Mouse (Mus musculus): ENCODE results near the gene Sys1. TPM values are rescaled to one million over a fixed set of nuclear protein-coding genes. Genes with fewer than 3 reads are reported as not detected.

The Sys1 gene
- polyA plus RNA-seq, 1 experiment: not detected

- Histone ChIP-seq H3K27ac (ENCODE audit: insufficient read depth, low read depth, low read length) (no peak overlapping the region), H3K4me3 (ENCODE audit: insufficient read depth, low read depth, low read length) (peak overlapping the region; percentile 84), H3K4me1 (ENCODE audit: control insufficient read depth, insufficient read depth, low read length) (peaks cover 5% of the 10 kb centered on the region; the same call in 1 of the 2 replicates)
- WGBS: 4% methylated on average over 21 of the region's 21 CpGs
- TF ChIP-seq POLR2A (IDR thresholded peaks at IDR 0.05; ENCODE audit: insufficient read depth, low read depth, low read length) (no peak), CTCF (IDR thresholded peaks at IDR 0.05; ENCODE audit: insufficient read depth, low read depth, low read length) (no peak)
These were observed 41.0 kb downstream of the Sys1 start for GRCm38 (mm10) chr2:164497691-164498268.

GRCm38 (mm10) chr2:164499317-164499716 is 42.6 kb downstream of the Sys1 start:
- 73% methylated on average over 5 of the region's 5 CpGs for WGBS
- Histone ChIP-seq H3K4me3 (ENCODE audit: insufficient read depth, low read depth, low read length) (no peak overlapping the region), H3K27ac (ENCODE audit: insufficient read depth, low read depth, low read length) (no peak overlapping the region), H3K4me1 (ENCODE audit: control insufficient read depth, insufficient read depth, low read length) (peaks cover 5% of the 10 kb centered on the region; the same call in 1 of the 2 replicates)
- TF ChIP-seq CTCF (IDR thresholded peaks at IDR 0.05; ENCODE audit: insufficient read depth, low read depth, low read length) (no peak), POLR2A (IDR thresholded peaks at IDR 0.05; ENCODE audit: insufficient read depth, low read depth, low read length) (no peak)

GRCm38 (mm10) chr2:164500511-164500910 is 43.7 kb downstream of the Sys1 start:
- Histone ChIP-seq H3K27ac (ENCODE audit: insufficient read depth, low read depth, low read length) (no peak overlapping the region), H3K4me3 (ENCODE audit: insufficient read depth, low read depth, low read length) (no peak overlapping the region), H3K4me1 (ENCODE audit: control insufficient read depth, insufficient read depth, low read length) (peaks cover 5% of the 10 kb centered on the region; the same call in 1 of the 2 replicates)
- WGBS: 73% methylated on average over 7 of the region's 7 CpGs
- no peak for TF ChIP-seq POLR2A (IDR thresholded peaks at IDR 0.05; ENCODE audit: insufficient read depth, low read depth, low read length)
- TF ChIP-seq CTCF (IDR thresholded peaks at IDR 0.05; ENCODE audit: insufficient read depth, low read depth, low read length): no peak

- TF ChIP-seq POLR2A (IDR thresholded peaks at IDR 0.05; ENCODE audit: insufficient read depth, low read depth, low read length) (no peak), CTCF (IDR thresholded peaks at IDR 0.05; ENCODE audit: insufficient read depth, low read depth, low read length) (no peak)
- no peak overlapping the region for H3K27ac ChIP-seq (ENCODE audit: insufficient read depth, low read depth, low read length)
- 98% methylated on average over 3 of the region's 3 CpGs for WGBS
- no peak overlapping the region for H3K4me3 ChIP-seq (ENCODE audit: insufficient read depth, low read depth, low read length)
- no peaks in the 10 kb centered on the region for H3K4me1 ChIP-seq (ENCODE audit: control insufficient read depth, insufficient read depth, low read length)
These were observed 48.2 kb downstream of the Sys1 start for GRCm38 (mm10) chr2:164504919-164505318.

- H3K27ac ChIP-seq (ENCODE audit: insufficient read depth, low read depth, low read length): no peak overlapping the region
- WGBS: 96% methylated on average over 4 of the region's 4 CpGs
- no peak for TF ChIP-seq CTCF (IDR thresholded peaks at IDR 0.05; ENCODE audit: insufficient read depth, low read depth, low read length)
- no peak for TF ChIP-seq POLR2A (IDR thresholded peaks at IDR 0.05; ENCODE audit: insufficient read depth, low read depth, low read length)
These were observed 49.0 kb downstream of the Sys1 start for GRCm38 (mm10) chr2:164505619-164506347.

GRCm38 (mm10) chr2:164507811-164508210 is 51.0 kb downstream of the Sys1 start:
- Histone ChIP-seq H3K4me1 (ENCODE audit: control insufficient read depth, insufficient read depth, low read length) (no peaks in the 10 kb centered on the region), H3K27ac (ENCODE audit: insufficient read depth, low read depth, low read length) (no peak overlapping the region), H3K4me3 (ENCODE audit: insufficient read depth, low read depth, low read length) (no peak overlapping the region)
- TF ChIP-seq CTCF (IDR thresholded peaks at IDR 0.05; ENCODE audit: insufficient read depth, low read depth, low read length): no peak
- TF ChIP-seq POLR2A (IDR thresholded peaks at IDR 0.05; ENCODE audit: insufficient read depth, low read depth, low read length): no peak
- 82% methylated on average over 19 of the region's 19 CpGs for WGBS

More at GRCm38 (mm10) chr2:164505619-164506347, 49.0 kb downstream of the Sys1 start:
- Histone ChIP-seq H3K4me1 (ENCODE audit: control insufficient read depth, insufficient read depth, low read length) (no peaks in the 10 kb centered on the region), H3K4me3 (ENCODE audit: insufficient read depth, low read depth, low read length) (no peak overlapping the region)

DNA sequence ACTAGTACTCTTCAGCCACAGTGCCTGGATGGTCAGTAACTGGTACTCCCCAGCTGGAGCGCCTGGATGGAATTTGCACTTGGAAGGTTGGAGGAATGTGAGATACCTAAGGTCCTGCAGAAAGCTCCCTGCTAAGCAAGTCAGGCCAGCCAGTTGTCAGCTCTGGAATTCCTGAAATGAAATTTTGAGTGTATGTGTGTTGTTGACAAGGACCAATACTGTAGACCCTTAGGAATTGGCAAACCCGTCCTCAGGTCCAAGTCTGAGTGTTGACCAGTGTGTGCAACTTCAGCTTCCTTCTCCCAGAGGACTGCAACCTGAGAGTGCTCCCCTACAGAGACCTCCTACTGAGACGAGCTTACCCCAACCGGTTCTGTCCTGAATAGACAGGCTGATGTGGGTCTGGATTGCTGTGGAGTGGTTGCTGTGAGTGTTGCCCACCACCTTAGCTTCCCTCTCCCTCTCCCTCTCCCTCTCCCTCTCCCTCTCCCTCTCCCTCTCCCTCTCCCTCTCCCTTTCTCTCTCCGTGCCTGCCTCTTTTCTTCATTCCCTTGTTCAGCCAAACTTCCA is 53.9 kb downstream of the Sys1 start:
- 45% methylated on average over 5 of the region's 5 CpGs for WGBS
- H3K4me1 ChIP-seq (ENCODE audit: control insufficient read depth, insufficient read depth, low read length): no peaks in the 10 kb centered on the region
- H3K4me3 ChIP-seq (ENCODE audit: insufficient read depth, low read depth, low read length): no peak overlapping the region
- TF ChIP-seq CTCF (IDR thresholded peaks at IDR 0.05; ENCODE audit: insufficient read depth, low read depth, low read length) (no peak), POLR2A (IDR thresholded peaks at IDR 0.05; ENCODE audit: insufficient read depth, low read depth, low read length) (no peak)
- no peak overlapping the region for H3K27ac ChIP-seq (ENCODE audit: insufficient read depth, low read depth, low read length)

DNA sequence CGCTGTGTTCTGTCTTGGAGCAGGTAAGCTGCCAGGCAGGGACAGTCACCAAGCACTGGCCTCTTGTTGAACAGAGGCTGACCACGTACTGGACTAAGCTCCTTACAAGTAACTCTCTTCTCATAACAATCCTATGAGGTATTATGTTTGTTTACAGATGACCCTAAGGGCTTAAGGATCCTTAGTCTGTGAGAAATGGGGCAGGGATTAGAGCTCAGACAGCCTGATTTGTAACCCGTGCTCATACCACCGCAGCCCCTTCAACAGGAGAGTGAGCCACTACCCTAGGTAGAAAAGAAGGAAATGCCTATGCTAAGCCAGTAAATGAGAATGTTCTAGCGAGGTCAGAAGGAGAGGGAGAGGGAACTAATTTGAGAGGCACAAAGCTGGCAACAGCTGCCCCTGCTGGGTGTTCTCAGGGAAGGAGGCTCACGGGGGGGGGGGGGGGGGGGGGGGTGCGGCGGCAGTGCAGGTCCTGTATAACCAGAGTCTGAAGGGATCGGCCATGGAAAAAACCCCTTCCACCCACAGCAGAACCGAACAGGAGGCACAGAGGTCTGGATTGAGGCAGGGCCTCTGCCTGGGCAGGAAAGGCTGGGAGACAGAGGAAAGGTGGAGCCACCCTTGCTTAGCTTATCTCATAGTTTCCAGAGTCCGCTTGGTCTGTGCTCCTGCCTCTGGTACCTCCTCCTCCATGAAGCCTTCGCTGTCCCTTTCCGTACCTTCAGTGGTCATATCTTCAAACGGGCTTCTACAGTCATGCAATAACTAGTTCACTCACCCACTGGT is 55.6 kb downstream of the Sys1 start:
- Histone ChIP-seq H3K27ac (ENCODE audit: insufficient read depth, low read depth, low read length) (no peak overlapping the region), H3K4me3 (ENCODE audit: insufficient read depth, low read depth, low read length) (no peak overlapping the region), H3K4me1 (ENCODE audit: control insufficient read depth, insufficient read depth, low read length) (no peaks in the 10 kb centered on the region)
- no peak for TF ChIP-seq CTCF (IDR thresholded peaks at IDR 0.05; ENCODE audit: insufficient read depth, low read depth, low read length)
- no peak for TF ChIP-seq POLR2A (IDR thresholded peaks at IDR 0.05; ENCODE audit: insufficient read depth, low read depth, low read length)
- WGBS: 61% methylated on average over 12 of the region's 14 CpGs

Measured in olfactory bulb, adult 2 months (tissue).